Mouse (Mus musculus) heart, adult 8-10 months (tissue): ENCODE data around the gene Sh2d6. TPM values are rescaled to one million over a fixed set of nuclear protein-coding genes. Genes with fewer than 3 reads are reported as not detected.

Source experiments
- DNase-seq: peaks from one replicate; pipeline ENCODE4 v3.0.0; 2022; ENCODE audit warnings: low spot score
- total RNA-seq, 4 experiments: library from RNA; stranded (reverse); gene quantifications; 2 replicates each; pipeline ENCODE4 v1.2.4; 2022

Gene Sh2d6
- total RNA-seq, result not detected

DNA sequence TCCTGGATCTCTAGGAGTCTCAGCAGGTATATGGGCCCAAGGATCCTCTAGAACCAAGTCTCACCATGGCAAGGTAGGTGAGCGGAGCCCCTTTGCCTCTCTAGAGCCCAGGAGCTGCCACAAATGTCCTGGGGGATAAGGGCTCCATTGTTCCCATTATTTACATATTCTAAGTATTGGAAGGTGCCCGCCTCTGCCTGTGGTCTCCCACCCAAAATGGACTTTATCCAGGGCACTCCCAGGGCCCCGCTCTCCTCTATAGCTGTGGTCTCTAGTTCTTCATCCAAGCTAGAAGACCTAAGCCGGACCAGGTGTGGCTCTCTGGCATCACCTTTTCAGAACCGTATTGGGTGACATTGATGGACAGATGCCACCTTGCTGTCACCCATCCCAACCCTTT lies at the start of gene Sh2d6:
Gene Sh2d6, minus strand, starts transcription at position 101 of the 400 bp plus-strand sequence.
- no peak for DNase-seq

DNA sequence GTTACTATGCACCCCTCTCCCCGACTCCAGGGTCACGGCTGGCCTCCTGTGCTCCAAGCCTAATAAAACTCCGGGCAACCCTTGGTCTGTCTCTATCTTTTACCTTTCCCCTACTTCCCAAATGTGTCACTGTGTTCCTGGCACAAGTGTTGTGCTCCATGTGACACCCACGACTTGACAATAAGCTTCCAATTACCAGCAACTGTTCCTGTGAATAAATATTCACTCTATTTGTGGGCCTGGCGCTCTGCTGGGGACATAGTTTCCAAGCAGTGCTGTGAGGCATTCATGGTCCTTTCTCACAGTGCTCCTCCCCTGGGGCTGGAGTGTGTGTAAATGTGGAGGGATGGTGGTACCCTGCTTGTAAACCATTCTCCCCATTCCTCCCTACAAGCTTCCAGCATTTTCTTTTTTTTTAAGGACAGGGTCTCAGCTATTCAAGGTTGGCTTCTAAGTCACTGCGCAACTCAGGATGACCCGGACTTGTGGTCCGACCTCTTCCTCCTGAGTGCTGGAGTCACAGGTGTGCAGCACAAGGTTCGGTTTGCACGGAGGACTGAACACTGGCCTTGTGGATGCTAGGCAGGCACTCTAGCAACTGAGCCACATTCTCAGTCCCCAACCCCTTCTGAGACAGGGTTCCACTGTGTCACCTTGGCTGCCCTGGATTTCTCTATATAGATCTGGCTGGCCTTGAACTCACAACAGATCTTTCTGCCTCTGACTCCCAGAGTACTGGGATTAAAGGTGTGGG lies 49.3 kb upstream of the Sh2d6 start:
- DNase-seq, result peak; percentile 56

DNA sequence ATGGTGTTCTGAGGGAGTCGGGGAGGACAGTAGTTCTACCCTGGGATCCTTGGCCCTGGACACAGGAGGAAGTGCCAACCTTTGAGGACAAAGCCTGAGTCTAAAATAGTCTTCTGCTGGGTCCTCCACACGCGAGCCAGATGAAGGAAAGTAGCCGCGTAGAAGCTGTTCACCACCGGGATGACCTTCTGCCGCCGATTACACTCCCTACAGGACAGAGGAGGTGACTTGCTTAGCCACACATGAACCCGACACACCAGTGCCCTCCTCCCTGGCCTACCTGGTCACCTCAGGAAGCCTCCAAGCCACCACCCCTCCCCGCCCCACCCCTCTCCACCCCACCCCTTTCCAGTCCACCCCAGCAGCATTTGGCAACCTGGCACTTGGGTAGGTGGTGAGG lies 47.2 kb upstream of the Sh2d6 start:
- DNase-seq, result no peak

DNA sequence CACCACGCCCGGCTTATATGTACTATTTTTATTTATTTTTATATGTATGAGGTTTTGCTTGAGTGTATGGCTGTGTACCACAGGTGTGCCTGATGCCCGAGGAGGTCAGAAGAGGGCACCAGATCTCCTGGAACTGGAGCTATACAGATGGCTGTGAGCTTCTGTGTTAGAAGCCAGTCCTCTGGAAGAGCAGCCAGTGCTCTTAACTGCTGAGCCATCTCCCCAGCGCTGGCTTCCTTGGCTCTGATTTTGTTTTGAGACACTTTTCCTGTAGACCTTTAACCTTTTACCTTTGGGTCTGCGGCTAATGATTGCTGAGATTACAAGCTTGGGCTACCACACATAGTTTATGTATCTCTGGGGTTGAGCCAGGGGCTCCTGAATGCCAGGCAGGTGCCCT lies 46.0 kb upstream of the Sh2d6 start:
- no peak for DNase-seq

DNA sequence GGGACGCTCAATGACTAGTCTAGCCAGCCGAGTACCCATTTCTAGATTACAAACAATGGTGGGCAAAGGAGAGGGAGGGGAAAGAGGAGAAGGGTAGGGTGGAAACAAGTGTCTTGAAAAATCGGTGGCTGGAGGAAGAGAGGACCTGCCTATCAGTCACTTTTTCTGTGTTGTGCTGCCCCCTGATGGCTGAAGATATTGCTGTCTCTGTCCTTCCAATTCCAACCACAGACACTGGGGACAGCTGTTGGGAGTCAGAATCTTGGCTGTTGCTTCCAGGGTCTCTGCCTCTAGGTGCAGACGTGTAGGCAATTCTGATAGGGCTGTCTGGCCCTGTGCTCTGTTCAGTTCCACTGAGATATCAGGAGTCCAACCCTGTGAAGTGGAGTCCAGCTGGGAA lies 44.5 kb upstream of the Sh2d6 start:
- DNase-seq, result peak; percentile 91

DNA sequence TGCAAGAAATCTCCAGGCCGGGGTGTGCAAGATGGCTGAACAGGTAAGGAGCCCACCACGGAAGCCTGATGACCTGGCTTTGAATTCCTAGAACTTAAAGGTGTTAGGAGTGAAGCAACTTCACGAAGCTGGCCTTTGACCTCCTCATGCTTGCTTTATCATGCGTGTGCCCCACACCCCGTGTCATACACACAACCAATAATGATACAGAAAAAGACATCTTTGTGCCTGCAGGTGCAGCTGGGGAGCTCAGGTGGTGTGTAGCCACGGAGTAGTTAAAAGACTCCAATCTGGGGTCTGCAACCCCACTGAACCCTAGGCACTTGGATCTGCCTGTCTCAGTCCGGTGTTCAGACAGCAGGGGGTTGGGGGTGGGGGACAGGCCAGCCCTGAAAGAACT lies 44.0 kb upstream of the Sh2d6 start:
- no peak for DNase-seq

DNA sequence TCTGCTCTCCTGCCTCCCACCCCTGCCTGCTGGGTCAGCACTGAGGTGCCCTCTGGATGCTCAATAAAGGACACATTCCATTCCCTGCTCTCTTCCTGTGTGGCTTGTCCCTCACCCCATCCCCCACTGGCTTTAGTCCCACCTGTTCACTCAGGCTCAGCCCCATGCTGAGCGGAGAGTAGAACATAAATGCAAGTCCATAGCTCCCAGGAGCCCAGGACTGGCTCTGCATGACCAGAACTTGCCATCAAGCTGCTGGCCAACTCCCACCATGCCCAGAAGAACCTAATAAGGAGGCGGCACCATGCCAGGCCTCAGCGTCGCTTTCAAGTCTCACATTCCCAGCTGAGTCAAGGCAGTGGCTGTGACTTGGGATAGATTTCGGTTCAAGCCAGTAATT lies 41.4 kb upstream of the Sh2d6 start:
- DNase-seq, result no peak

DNA sequence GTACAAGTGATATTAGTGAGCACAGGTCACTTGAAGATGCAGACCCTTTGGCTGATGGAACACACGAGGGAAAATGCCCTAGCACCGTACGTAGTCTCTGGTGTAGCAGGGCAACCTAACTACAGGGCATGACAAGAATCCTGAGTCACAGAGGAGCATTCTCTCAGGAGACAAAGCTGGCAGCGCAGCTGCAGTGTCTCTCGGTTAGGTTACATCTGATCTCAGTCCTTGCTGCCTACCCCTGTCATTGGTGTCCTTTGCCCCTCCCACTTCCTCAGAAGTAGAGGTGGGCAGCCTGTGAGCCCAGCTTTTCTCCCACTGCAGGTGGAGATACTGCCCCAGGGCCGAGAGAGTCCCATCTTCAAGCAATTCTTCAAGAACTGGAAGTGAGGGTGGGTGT lies 41.0 kb upstream of the Sh2d6 start:
- DNase-seq, result no peak

DNA sequence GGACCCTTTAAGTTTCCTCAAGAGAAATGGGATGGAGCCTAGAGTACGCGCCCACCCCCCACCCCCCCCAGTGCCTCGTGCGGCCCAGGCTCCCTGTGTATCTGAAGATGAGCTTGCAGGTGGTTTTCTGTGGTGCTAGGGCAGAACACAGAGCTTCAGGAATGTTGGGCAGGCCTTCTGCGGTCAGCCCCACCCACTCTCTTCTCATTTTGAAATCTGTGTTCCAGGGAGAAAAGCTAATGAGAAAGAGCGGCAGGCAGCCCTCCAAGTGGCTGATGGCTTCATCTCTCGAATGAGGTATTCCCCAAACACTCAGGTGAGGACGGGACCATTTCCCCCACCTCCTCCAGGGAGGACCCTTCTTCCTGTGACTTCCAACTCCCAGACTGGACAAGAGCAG lies 39.3 kb upstream of the Sh2d6 start:
- DNase-seq, result no peak

DNA sequence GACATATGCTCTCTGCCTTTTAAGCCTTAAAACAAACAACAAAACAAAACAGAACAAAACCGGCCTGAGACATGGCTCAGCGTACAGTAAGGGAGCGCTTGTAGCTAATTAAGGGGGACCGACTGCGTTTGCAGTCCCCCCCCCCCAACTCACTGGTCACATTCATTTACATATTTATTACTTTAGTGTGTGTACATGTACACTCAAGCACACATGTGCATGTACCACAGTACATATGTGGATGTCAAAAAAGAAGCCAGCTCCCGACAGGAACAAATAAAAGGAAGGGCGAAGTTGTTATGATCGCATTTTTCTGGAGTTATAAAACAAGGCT lies 31.5 kb upstream of the Sh2d6 start:
- DNase-seq, result no peak

DNA sequence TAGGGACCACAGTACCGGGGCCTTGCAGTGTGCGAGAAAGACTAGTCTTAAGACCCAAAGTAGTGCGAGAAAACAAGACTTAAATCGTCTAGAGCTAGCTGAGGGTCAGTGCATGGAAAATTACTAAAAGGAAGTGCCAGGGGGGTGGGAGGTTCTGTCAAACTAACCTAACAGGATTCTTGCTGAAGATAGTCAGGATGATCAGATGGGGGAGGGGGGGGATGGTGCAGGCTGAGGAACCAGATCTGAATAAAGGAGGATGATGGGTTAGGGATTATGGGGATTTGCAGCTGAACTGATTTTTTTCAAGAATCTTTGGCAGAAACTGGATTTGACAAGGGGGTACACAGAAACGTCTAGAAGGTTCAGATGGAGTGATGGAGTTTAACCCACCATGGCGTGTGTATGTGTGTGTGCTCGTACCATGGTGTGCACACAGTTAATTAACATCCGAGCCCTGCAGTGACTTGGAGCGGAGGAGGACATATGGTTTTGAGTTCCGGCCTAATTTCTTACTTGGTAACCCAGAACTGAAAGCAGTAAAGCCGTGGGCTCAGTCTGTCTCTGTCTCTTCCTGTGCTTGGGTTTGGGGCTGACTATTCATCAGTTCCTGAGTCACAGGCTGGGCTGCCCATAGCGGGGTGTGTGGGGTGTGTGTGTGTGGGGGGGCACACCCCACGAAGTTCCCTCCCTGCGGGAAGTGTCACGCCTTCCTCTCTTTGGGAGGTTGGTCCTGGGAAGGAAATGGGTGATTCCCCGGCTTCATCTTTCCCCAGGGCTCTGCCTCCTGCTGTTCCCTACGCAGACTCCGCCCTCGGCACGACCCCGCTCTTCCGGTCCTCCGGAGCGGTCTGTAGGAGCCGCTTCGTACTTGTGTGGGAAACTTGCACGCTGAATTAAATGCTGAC lies 30.9 kb upstream of the Sh2d6 start:
- peak; percentile 85 for DNase-seq

DNA sequence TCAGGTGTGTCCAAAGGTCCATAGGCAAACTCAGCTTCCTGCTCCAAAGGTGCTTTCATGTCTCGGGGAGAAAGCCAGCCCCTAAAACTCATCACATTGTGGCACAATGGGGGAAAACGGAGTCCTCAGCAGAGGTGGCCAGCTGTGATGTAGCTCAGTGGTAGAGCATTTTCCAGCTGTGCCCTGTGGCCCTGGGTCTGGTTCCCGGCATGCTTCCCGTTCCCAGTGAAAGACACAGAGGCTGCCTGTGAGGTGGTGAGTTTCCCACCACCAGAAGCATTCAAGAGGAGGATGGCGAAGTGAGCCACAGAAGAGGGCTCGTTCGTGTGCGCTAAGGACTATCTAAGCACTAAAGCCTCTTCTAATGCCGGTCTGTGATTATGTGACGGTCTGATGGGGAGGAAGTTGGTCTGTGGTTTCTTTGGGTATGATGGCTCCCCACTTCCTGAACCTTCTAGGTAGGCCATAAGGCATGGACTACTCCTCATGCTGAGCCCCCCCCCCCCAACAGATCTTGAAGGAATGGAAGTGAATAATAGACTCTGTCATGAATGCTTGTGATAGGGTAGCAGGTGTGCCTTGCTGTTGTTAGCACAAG lies 29.1 kb upstream of the Sh2d6 start:
- DNase-seq, result no peak

DNA sequence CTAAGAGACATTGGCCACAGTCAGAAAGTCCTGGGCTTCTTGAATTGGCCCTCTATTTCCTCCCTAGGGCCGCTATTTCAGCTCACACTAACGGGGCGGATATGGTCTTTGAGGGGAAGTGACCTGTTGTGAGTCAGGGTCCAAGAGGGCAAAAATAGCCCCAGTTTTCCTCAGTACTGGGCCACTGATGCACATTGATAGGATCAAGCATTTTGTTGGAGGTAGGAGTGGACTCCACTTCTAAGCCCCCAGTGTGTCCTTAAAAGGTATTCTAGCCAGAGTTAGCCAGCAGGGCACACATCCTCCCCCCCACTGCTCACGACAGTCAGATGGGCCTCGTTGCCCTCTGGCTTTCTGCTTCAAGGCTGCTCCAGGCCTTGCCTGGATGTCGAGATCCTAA lies 28.5 kb upstream of the Sh2d6 start:
- no peak for DNase-seq

DNA sequence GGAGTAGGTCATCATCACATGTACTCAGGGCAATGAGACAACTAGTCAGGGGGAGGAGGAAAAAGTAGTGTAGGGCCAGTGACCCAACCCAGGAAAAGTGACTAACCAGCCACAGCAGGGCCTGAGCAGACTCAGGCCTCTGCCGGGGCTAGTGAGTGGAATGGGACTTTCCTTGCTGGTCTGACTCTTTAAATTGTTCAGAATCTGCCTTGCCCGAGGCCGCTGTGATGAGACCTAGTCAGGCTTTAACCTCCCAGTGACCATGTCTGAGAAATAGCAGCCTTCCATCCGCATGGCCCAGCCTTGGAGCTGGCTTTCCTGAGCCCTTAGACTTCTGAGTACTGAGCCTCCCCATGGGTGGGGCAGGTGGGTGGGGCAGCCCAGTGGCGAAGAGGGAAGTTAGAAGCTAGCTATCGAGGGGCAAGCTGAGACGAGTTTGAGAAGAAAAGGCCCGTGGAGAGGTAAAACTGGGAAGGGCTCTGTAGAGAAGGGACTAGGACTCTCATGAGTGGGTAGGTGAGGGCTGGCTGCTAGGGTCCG lies 27.6 kb upstream of the Sh2d6 start:
- DNase-seq, result no peak

DNA sequence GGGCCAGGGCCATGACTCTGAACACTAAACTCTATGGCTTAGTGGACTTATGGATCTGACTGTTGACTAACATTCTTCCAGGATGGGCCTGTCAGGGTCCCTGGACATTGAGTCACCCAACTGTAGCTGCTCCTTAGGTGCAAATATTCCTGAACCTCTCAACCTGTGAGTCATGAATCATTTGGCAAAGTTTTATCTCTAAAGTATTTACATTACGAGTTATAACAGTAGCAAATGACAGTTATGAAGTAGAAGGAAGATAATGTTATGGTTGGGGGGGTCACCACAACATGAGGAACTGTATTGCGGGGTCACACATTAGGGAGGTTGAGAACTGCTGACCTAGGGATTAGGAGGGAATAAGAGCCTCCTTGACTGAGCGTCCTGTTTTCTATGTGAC lies 26.4 kb upstream of the Sh2d6 start:
- no peak for DNase-seq

DNA sequence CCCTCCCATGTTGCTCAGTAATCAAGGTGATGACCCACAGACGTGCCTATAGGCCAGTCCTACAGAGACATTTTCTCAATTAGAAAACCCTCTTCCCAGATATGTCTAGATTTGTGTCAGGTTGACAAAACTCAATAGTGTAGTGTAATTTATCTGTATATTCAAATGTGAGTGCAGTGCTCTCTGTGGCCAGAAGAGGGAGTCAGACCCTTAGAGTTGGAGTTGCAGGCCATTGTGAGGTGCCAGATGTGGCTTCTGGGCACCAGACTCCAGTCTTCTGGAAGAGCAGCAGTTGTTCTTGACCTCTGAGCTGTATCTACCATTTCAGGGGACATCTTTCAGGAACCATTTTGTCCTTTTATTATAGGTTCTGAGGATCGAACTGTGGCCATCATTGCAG lies 25.6 kb upstream of the Sh2d6 start:
- DNase-seq, result no peak

DNA sequence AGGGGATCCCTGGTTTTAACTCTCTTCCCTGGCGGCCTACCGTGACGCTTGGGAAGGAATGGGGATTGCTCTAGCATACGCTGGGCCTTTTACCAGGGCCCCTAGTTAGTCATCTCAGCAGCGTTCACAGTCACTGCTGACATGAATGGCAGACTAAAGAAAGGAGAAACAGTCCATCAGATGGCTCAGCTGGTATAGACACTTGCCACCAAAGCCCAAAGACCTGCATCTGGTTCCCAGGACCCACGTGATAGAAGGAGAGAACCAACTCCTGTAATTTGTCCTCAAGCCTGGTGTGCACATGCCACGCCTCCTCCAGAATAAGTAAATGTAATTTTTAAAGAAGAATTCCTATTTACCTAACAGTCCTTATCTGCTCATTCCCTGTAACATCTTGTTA lies 23.9 kb upstream of the Sh2d6 start:
- no peak for DNase-seq

DNA sequence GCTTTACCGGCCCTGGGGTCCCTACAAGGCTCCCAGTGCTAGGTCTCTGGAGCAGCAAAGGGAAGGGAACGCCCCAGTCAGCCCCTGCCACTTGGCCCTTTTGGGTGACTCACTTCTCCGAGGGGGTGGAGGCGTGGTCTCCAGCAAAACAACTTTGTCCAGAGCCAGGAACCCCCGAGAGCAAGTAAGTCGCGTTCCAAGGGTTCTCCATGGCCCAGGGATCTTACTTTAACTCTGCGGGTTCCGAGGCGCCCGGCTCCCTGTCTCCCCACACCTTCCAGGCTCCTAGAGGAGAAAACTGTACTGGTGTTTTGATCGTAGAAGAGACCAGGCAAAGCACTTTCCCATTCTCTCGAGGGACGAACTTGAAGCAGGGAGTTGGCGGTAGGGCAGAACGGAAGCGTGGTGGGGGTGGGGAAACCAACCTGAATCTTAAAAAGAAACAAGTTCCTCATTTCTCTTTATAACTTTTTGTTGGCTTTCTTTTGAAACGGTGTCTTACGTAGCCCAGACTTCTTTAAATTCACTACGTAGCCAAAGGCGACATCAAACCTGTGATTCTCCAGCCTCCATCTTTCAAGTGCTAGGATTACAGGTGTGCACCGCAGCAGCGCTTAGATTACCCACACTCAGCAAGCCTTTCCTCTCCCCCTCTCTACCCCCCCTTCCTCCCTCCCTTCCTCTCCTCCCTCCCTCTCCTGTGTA lies 22.9 kb upstream of the Sh2d6 start, which contains the start of gene Capg:
Gene Capg, plus strand, starts transcription at position 109 of the 705 bp plus-strand sequence.
- DNase-seq, result peak; percentile 52

DNA sequence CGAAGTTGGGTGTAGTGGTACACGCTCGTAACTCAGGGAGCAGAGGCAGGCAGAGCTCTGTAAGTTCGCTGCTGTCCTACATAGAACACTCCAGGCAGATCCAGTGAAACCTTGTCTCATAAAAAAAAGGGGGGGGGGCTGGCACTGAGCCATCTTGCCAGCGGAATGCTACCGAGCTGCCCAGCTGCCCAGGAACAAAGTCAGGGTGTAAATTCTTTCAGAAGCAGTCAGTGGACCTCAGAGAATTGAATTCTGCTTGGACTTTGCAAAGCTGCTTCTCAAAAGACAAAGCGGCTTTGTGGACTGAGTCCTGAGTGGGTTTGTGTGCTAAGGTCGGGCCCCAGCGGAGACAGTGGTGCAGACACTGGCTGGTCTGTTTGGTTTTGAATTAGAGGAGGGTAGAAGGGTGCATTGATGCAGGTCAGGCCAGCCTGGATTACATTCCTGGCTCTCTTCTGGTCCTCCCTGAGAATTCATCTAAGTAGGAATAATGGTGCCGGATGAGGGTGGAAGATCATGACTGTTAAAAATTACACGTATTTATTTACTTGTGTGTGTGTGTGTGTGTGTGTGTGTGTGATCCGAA lies 21.9 kb upstream of the Sh2d6 start:
- DNase-seq, result no peak

DNA sequence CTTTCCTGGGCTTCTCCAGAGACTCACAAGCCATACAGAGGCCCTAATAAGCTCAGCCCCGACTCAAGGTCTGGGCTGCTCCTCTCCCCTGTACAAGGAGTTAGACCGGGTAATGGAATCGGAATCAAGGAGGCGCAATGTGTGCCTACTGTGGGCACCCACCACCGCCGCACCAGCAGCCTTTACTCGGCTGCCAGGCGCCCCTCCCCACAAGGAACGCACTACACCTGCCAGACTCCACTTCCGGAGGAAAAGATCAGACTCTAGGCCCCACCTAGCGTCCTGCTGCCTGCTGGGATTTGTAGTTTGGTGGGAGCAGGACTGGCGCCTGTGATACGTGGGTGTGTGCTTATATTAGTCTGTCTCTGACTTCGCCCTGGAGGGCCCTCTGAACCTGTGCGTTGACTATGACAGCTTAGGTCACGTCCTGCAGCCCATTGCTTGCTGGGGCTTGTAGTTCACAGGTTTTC lies 17.1 kb upstream of the Sh2d6 start:
- peak; percentile 89 for DNase-seq

DNA sequence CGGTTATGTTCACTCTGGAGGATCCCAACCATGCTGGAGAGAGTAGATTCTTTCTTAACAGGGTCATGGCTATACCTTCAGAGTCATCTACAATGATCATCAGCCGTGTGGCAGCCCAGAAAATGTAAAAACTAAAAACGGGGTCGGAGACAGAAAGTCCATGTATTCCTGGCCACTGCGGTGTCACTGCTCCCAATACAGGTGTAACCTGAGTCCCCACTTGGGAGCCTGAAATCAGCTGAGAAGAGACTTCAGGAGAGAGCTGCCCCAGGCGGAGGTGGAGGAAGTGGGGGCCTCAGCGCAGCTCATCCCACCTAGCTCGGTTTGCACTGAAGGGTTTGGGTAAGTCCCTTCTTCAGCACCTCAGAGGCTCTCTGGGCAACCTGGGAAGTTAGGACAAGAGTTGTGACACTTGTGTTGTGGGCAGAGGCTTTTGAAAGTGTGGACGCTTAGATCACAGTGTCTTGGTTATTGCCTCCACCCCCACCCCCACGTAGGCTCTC lies 16.5 kb upstream of the Sh2d6 start:
- no peak for DNase-seq
